Mouse (Mus musculus) adrenal gland (tissue): ENCODE results near the gene Olfr1013.

Experiments
- intact Hi-C: fragments of 180-260 bp; cut with DNase I; formaldehyde crosslinking; loops from one replicate; pipeline ENCODE4 v1.15.1; 2025
- long read RNA-seq, 2 experiments: library from polyadenylated mRNA; unstranded; transcript quantifications; one replicate each; pipeline ENCODE4 v2.0.0; 2020; ENCODE audit warnings: borderline replicate concordance in 1 of 2; ENCODE audit not compliant: insufficient replicate concordance in 1 of 2

Olfr1013 gene
- long read RNA-seq, experiment 1: 0 reads
- long read RNA-seq, experiment 2: 0 reads

GRCm38 (mm10) chr2:85766798-85767197, at the start of gene Olfr1013:
Gene Olfr1013 (plus strand): TSS chr2:85767098.
- intact Hi-C loops: no loop called here

- intact Hi-C loops: loop anchor here (2.0 to 10.0 kb wide), 2 partner anchors 601 to 739 kb away; no protein-coding TSS in a partner anchor
These were observed 41.1 kb upstream of the Olfr1013 start for GRCm38 (mm10) chr2:85725793-85726192.

DNA sequence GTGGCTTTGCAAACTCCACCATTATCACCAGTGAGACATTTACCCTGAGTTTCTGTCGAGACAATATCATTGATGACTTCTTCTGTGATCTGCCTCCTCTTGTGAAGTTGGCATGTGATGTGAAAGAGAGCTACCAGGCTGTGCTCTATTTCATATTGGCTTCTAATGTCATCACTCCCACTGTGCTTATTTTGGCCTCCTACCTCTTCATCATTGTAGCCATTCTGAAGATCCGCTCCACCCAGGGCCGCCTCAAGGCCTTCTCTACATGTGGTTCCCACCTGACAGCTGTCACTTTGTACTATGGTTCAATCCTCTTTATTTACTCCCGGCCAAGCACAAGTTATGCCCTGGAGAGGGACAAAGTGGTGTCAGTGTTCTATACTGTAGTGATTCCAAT, 13.1 kb upstream of the Olfr1013 start:
- intact Hi-C loops: no loop called here

- intact Hi-C loops: no loop called here
These were observed 4.2 kb upstream of the Olfr1013 start, which contains the start of gene Olfr1012 for GRCm38 (mm10) chr2:85762666-85763065. Gene Olfr1012 (minus strand): TSS chr2:85762766.

GRCm38 (mm10) chr2:85772413-85772812, 5.5 kb downstream of the Olfr1013 start, which contains the start of gene Olfr1014:
Gene Olfr1014 (plus strand): TSS chr2:85772713.
- intact Hi-C loops: no loop called here

DNA sequence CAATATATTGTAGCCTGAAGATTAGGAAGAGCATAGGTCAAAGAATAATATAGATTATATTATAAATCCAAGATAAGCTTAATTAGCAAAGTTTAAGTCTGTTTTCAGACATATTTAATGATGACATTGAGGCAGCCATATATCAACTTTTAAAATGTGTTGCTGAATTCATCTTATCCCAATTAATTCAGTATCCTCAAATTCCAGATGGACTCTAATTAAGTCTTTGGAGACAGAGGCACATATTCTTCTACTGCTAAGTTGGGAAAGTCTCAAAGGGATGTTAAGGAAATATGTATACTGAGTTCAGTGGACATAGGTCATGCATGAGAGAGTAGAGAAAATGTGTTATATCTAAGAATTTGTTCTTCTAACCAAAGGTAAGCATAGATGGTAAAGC, 14.8 kb downstream of the Olfr1013 start, which contains the start of gene Olfr1015:
TSS of gene Olfr1015 (plus strand) at position 301 of the 400 bp plus-strand sequence.
- intact Hi-C loops: no loop called here

DNA sequence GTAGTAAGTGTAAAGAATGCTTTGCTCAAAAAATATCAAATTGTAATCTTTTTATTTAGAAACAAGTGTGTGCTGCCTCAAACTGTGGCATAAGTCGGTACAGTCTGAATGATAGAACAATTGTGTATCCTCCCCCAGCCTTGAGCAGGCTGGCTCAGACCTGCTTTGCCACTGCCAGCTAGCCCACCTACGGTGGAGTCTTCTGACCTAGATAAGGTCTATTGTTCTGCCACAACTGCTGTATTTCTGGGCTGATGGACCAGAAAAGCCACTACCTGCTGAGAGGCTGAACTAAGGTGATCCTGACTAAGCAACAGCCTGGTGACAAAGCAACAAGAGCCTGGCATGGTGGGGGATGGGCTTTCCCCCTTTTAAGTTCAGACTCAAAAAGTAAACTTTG, 25.4 kb downstream of the Olfr1013 start:
- intact Hi-C loops: no loop called here

DNA sequence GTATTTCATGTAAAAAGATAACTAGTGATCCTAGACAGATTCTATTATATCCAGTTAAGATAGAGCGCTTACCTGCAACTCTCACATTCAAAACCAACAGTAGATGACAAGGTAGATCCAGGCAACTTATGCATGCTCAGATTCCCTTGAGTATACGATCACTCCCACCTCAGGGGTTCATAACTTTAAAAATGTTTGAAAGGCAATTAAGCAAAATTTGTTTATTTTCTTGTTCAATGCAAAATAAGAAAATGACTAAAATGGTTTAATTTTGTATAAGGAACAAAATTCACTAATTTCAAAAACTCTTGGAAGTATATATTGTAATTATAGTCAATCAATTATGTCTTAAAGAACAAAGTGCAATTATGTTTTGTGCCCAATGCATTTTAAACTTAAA, 35.5 kb downstream of the Olfr1013 start, which contains the start of gene Olfr1016:
TSS of gene Olfr1016 (minus strand) at position 101 of the 400 bp plus-strand sequence.
- intact Hi-C loops: no loop called here

GRCm38 (mm10) chr2:85804501-85804900, 37.6 kb downstream of the Olfr1013 start:
- intact Hi-C loops: no loop called here

DNA sequence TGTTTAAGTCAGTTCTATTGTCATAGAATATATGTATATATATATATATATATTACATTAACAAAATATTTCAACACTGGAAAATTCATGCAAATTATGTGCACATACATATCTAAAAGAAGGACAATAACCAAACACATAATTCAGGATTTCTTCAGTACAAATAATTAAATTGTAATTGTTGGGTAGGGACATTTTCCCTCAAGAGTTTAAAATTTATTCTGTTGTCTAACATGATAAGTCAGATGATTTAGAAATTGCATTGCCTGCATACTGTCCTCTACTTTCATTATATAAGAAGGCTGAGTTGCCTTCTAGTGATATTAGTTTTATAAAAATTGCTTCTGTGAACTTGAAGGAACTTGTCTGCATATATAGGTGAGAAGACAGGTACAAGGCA, 51.3 kb downstream of the Olfr1013 start, which contains the start of gene Olfr1018:
TSS of gene Olfr1018 (plus strand) at position 301 of the 400 bp plus-strand sequence.
- intact Hi-C loops: no loop called here
